Mouse (Mus musculus) heart, postnatal 4 days (tissue): Measurements from ENCODE around the gene Kcp. TPM values are rescaled to one million over a fixed set of nuclear protein-coding genes. Genes with fewer than 3 reads are reported as not detected.

Source experiments
- total RNA-seq, 2 experiments: library from RNA; stranded (reverse); gene quantifications; 2 replicates each; pipeline ENCODE4 v1.2.3; 2021

Gene Kcp
- total RNA-seq, 2 experiments from 2014 or later = 11.6 to 15.1 TPM

Other genes with a start within 250 kb of the Kcp start
- 1 to 10 TPM; 9.0 to 9.6 TPM for gene Hilpda, start 235.5 kb downstream of the Kcp start, total RNA-seq
- gene Fam71f2, start 228.4 kb downstream of the Kcp start, total RNA-seq = under 1 TPM in 1 of 2 experiments, not detected in 1; 0.32 TPM
- not detected for gene Fam71f1, start 188.8 kb downstream of the Kcp start, total RNA-seq
- gene Calu, start 159.9 kb downstream of the Kcp start, total RNA-seq = 100 to 1,000 TPM; 352 to 357 TPM
- not detected for gene Opn1sw, start 119.5 kb downstream of the Kcp start, total RNA-seq
- gene Ccdc136, start 111.6 kb downstream of the Kcp start, total RNA-seq = 10 to 100 TPM; 10.6 to 15.8 TPM
- 100 to 1,000 TPM; 303 to 309 TPM for gene Flnc, start 74.7 kb downstream of the Kcp start, total RNA-seq
- gene Atp6v1f, start 40.2 kb downstream of the Kcp start, total RNA-seq = 100 to 1,000 TPM; 110 to 117 TPM
- gene Atp6v1fnb, start 36.5 kb downstream of the Kcp start, total RNA-seq = not detected
- gene Irf5, start 18.7 kb upstream of the Kcp start, total RNA-seq = 1 to 10 TPM; 3.0 TPM
- gene Tnpo3, start 101.9 kb upstream of the Kcp start, total RNA-seq = 10 to 100 TPM; 52.2 to 54.6 TPM
- 1 to 10 TPM in 1 of 2 experiments, under 1 TPM in 1; 0.93 to 1.4 TPM for gene Tspan33, start 186.3 kb upstream of the Kcp start, total RNA-seq
- 10 to 100 TPM; 29.5 to 30.3 TPM for gene Smo, start 227.6 kb upstream of the Kcp start, total RNA-seq